Mouse (Mus musculus): Measurements from ENCODE around the gene S1pr5. TPM values are rescaled to one million over a fixed set of nuclear protein-coding genes. Genes with fewer than 3 reads are reported as not detected.

The S1pr5 gene
- polyA plus RNA-seq, 2 experiments, result 1.6 to 2.5 TPM

- Histone ChIP-seq H3K27me3 (ENCODE audit: control insufficient read depth, insufficient read depth, low read length) (no peaks in the 10 kb centered on the region), H3K4me1 (ENCODE audit: control insufficient read depth, insufficient read depth, low read length) (no peaks in the 10 kb centered on the region)
- WGBS, result 81% methylated on average over 7 of the region's 7 CpGs
Observed at GRCm38 (mm10) chr9:21211624-21212023, 36.6 kb downstream of the S1pr5 start.

GRCm38 (mm10) chr9:21210821-21211220 lies 37.4 kb downstream of the S1pr5 start:
- Histone ChIP-seq H3K4me3 (replicated peaks; ENCODE audit: low read length) (no peak overlapping the region), H3K4me2 (replicated peaks; ENCODE audit: low read depth, low read length, severe bottlenecking) (no peak overlapping the region), H3K9me3 (ENCODE audit: control insufficient read depth, low read length) (no peaks in the 10 kb centered on the region), H3K36me3 (ENCODE audit: control insufficient read depth, insufficient read depth, low read length) (no peaks in the 10 kb centered on the region), H3K27me3 (ENCODE audit: control insufficient read depth, insufficient read depth, low read length) (no peaks in the 10 kb centered on the region), H3K27ac (replicated peaks; ENCODE audit: low read depth, low read length) (no peak overlapping the region), H3K4me1 (ENCODE audit: control insufficient read depth, insufficient read depth, low read length) (no peaks in the 10 kb centered on the region), H3K9ac (ENCODE audit: low read depth, low read length, severe bottlenecking) (no peak overlapping the region)
- 67% methylated on average over 6 of the region's 6 CpGs for WGBS
- ATAC-seq (ENCODE audit: low FRiP score, low read depth), result no peak
- DNase-seq (ENCODE audit: low spot score), result no peak
- no peak for TF ChIP-seq POLR2A (IDR thresholded peaks at IDR 0.05; ENCODE audit: borderline replicate concordance, extremely low read depth, insufficient read depth, insufficient read length)

More at GRCm38 (mm10) chr9:21211624-21212023, 36.6 kb downstream of the S1pr5 start:
- no peak for ATAC-seq (ENCODE audit: low FRiP score, low read depth)
- no peak for DNase-seq (ENCODE audit: low spot score)
- no peak for TF ChIP-seq POLR2A (IDR thresholded peaks at IDR 0.05; ENCODE audit: borderline replicate concordance, extremely low read depth, insufficient read depth, insufficient read length)
- H3K9ac ChIP-seq (ENCODE audit: low read depth, low read length, severe bottlenecking), result no peak overlapping the region
- H3K4me3 ChIP-seq (replicated peaks; ENCODE audit: low read length), result no peak overlapping the region
- H3K9me3 ChIP-seq (ENCODE audit: control insufficient read depth, low read length), result no peaks in the 10 kb centered on the region
- no peak overlapping the region for H3K27ac ChIP-seq (replicated peaks; ENCODE audit: low read depth, low read length)
- H3K36me3 ChIP-seq (ENCODE audit: control insufficient read depth, insufficient read depth, low read length), result no peaks in the 10 kb centered on the region
- no peak overlapping the region for H3K4me2 ChIP-seq (replicated peaks; ENCODE audit: low read depth, low read length, severe bottlenecking)

DNA sequence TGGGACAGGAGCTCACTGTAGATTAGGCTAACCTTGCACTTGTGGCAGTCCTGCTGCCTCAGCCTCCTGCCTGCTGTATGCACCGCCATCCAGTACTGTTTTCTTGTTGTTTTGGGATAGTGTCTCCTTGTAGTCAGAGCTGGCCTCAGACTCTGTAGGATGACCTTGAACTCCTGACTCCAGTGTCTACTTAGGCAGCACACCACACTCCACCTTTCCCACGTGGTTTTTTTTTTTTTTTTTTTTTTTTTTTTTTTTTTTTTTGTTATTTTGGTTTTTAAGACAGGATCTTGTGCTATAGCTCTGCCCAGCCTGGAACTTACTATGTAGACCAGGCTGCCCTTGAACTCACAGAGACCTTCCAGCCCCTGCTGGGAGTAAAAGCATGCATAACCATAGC lies 39.6 kb downstream of the S1pr5 start:
- DNase-seq (ENCODE audit: low spot score) (no peak), ATAC-seq (ENCODE audit: low FRiP score, low read depth) (no peak)
- H3K9ac ChIP-seq (ENCODE audit: low read depth, low read length, severe bottlenecking), result no peak overlapping the region
- no peak overlapping the region for H3K4me2 ChIP-seq (replicated peaks; ENCODE audit: low read depth, low read length, severe bottlenecking)
- H3K9me3 ChIP-seq (ENCODE audit: control insufficient read depth, low read length), result no peaks in the 10 kb centered on the region
- 81% methylated on average over 2 of the region's 2 CpGs for WGBS
- H3K27me3 ChIP-seq (ENCODE audit: control insufficient read depth, insufficient read depth, low read length), result no peaks in the 10 kb centered on the region
- H3K4me1 ChIP-seq (ENCODE audit: control insufficient read depth, insufficient read depth, low read length), result 0 out of 2 replicates have a peak, but pooled peaks cover 6% of the 10 kb centered on the region
- no peak overlapping the region for H3K4me3 ChIP-seq (replicated peaks; ENCODE audit: low read length)
- no peaks in the 10 kb centered on the region for H3K36me3 ChIP-seq (ENCODE audit: control insufficient read depth, insufficient read depth, low read length)
- no peak for TF ChIP-seq POLR2A (IDR thresholded peaks at IDR 0.05; ENCODE audit: borderline replicate concordance, extremely low read depth, insufficient read depth, insufficient read length)
- H3K27ac ChIP-seq (replicated peaks; ENCODE audit: low read depth, low read length), result no peak overlapping the region

- Histone ChIP-seq H3K9me3 (ENCODE audit: control insufficient read depth, low read length) (no peaks in the 10 kb centered on the region), H3K9ac (ENCODE audit: low read depth, low read length, severe bottlenecking) (no peak overlapping the region), H3K27me3 (ENCODE audit: control insufficient read depth, insufficient read depth, low read length) (no peaks in the 10 kb centered on the region), H3K4me1 (ENCODE audit: control insufficient read depth, insufficient read depth, low read length) (0 out of 2 replicates have a peak, but pooled peaks cover 6% of the 10 kb centered on the region), H3K27ac (replicated peaks; ENCODE audit: low read depth, low read length) (no peak overlapping the region), H3K36me3 (ENCODE audit: control insufficient read depth, insufficient read depth, low read length) (no peaks in the 10 kb centered on the region), H3K4me2 (replicated peaks; ENCODE audit: low read depth, low read length, severe bottlenecking) (no peak overlapping the region), H3K4me3 (replicated peaks; ENCODE audit: low read length) (no peak overlapping the region)
- no peak for TF ChIP-seq POLR2A (IDR thresholded peaks at IDR 0.05; ENCODE audit: borderline replicate concordance, extremely low read depth, insufficient read depth, insufficient read length)
- 83% methylated on average over 6 of the region's 6 CpGs for WGBS
- no peak for DNase-seq (ENCODE audit: low spot score)
- ATAC-seq (ENCODE audit: low FRiP score, low read depth), result no peak
Observed at GRCm38 (mm10) chr9:21206848-21207247, 41.4 kb downstream of the S1pr5 start.

DNA sequence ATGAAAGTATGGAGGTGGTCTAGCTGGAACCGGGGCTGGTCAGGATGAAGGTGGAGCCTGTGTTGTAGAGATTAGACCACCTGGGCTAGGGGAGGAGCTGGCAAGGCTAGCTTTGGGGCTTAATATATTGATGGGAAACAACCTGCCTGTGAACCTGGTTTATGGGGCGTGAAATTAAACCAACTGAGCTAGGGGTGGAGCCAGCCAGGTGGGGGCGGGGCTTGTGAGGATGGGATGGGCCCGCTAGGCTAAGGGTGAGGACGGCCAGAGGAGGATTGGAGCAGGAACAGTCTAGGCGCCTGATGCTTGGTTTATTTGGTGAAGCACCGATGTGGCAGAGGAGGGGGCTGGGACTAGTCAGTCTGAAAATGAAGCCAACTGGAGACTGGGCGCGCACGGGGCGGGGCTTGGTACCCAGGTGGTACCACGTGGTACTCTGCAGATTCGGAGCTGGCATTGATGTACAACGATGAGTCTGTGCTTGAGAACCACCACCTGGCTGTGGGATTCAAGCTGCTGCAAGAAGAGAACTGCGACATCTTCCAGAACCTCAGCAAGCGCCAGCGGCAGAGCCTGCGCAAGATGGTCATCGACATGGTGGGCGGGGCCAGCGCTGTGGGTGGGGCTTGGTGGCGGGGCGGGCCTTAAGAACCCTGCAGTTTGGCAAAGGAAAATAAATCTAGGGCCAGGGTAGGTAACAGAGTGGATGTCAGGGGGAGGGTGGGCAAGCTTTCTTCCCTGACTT lies 43.5 kb downstream of the S1pr5 start:
- TF ChIP-seq POLR2A (IDR thresholded peaks at IDR 0.05; ENCODE audit: borderline replicate concordance, extremely low read depth, insufficient read depth, insufficient read length), result no peak
- no peaks in the 10 kb centered on the region for H3K27me3 ChIP-seq (ENCODE audit: control insufficient read depth, insufficient read depth, low read length)
- 3% methylated on average over 23 of the region's 23 CpGs for WGBS
- ATAC-seq (ENCODE audit: low FRiP score, low read depth), result peak; percentile 66
- H3K4me1 ChIP-seq (ENCODE audit: control insufficient read depth, insufficient read depth, low read length), result 0 out of 2 replicates have a peak, but pooled peaks cover 6% of the 10 kb centered on the region
- H3K9me3 ChIP-seq (ENCODE audit: control insufficient read depth, low read length), result no peaks in the 10 kb centered on the region
- peak overlapping the region; percentile 40 for H3K4me3 ChIP-seq (replicated peaks; ENCODE audit: low read length)
- H3K27ac ChIP-seq (replicated peaks; ENCODE audit: low read depth, low read length), result no peak overlapping the region
- H3K36me3 ChIP-seq (ENCODE audit: control insufficient read depth, insufficient read depth, low read length), result no peaks in the 10 kb centered on the region
- H3K9ac ChIP-seq (ENCODE audit: low read depth, low read length, severe bottlenecking), result peak overlapping the region; percentile 17; the same call in 1 of the 2 replicates
- peak overlapping the region; percentile 56 for H3K4me2 ChIP-seq (replicated peaks; ENCODE audit: low read depth, low read length, severe bottlenecking)
- no peak for DNase-seq (ENCODE audit: low spot score)

Data from limb, embryonic 14.5 days (tissue).